Mouse (Mus musculus) midbrain, postnatal 0 days (tissue): ENCODE measurements around the gene Fcgr1. TPM values are rescaled to one million over a fixed set of nuclear protein-coding genes. Genes with fewer than 3 reads are reported as not detected.
"Not testable (repeated sequence)": the region's sequence is repeated elsewhere in the genome, so short reads cannot be mapped to it uniquely, and the experiment has no call there.

Experiments used
- ATAC-seq: fragments of 200-750 bp; cut with Nextera tagmentation; 2 replicates; pipeline ENCODE4 v1.8.0; 2017; ENCODE audit warnings: moderate number of reproducible peaks, mild to moderate bottlenecking, moderate TSS enrichment, moderate library complexity; ENCODE audit not compliant: low FRiP score
- DNase-seq: peaks from one replicate; pipeline ENCODE4 v3.0.0-alpha.2; 2015; ENCODE audit warnings: low spot score
- H3K27ac ChIP-seq: fragments of 300-500 bp; sonication (generic); 2 replicates; pipeline ENCODE4 v1.5.1; 2014; ENCODE audit warnings: low read depth, mild to moderate bottlenecking, low read length, mixed read lengths
- H3K27me3 ChIP-seq: fragments of 300-500 bp; sonication (generic); 2 replicates; pipeline ENCODE4 v1.6.1; 2014; ENCODE audit warnings: low read length, control low read depth, mixed read lengths; ENCODE audit not compliant: insufficient read depth
- H3K36me3 ChIP-seq: fragments of 300-500 bp; sonication (generic); 2 replicates; pipeline ENCODE4 v1.6.1; 2014; ENCODE audit warnings: low read length, control low read depth, mixed read lengths; ENCODE audit not compliant: insufficient read depth
- H3K4me1 ChIP-seq: fragments of 300-500 bp; sonication (generic); 2 replicates; pipeline ENCODE4 v1.6.1; 2014; ENCODE audit warnings: mild to moderate bottlenecking, control low read depth, antibody characterized with exemption, low read length, mixed read lengths; ENCODE audit not compliant: insufficient read depth
- H3K4me2 ChIP-seq: fragments of 300-500 bp; sonication (generic); 2 replicates; pipeline ENCODE4 v1.6.1; 2014; ENCODE audit warnings: low read depth, mild to moderate bottlenecking, low read length, mixed read lengths; ENCODE audit not compliant: poor library complexity, severe bottlenecking
- H3K4me3 ChIP-seq: fragments of 300-500 bp; sonication (generic); 2 replicates; pipeline ENCODE4 v1.5.1; 2014; ENCODE audit warnings: low read depth, mild to moderate bottlenecking, low read length, moderate library complexity
- H3K9ac ChIP-seq: fragments of 300-500 bp; sonication (generic); replicated peaks from 2 replicates; pipeline ENCODE4 v1.6.1; 2014; ENCODE audit warnings: mild to moderate bottlenecking, low read length, moderate library complexity, mixed read lengths; ENCODE audit not compliant: poor library complexity, severe bottlenecking
- H3K9me3 ChIP-seq: fragments of 300-500 bp; sonication (generic); 2 replicates; pipeline ENCODE4 v1.6.1; 2016; ENCODE audit warnings: low read length, control low read depth
- CTCF ChIP-seq: IDR thresholded peaks from 2 replicates; pipeline ENCODE4 v1.5.1; 2016; ENCODE audit warnings: antibody characterized with exemption, mild to moderate bottlenecking
- WGBS: fragments of 180-500 bp; shearing (Covaris S2); extraction: QIAGEN DNeasy Blood & Tissue Kit; methylation state at CpG from one replicate; pipeline ENCODE4 v1.1.7; 2014; 5-methylcytosine and 5-hydroxymethylcytosine counted together
- polyA plus RNA-seq: library from polyadenylated mRNA; unstranded; fragments of >200 nt; fragmentation: Nextera tagmentation; extraction: Ambion mirVana; gene quantifications from 2 replicates; pipeline ENCODE4 v1.2.1, GENCODE M21; 2015
- total RNA-seq: library from RNA; depleted of rRNA; stranded (reverse); fragments of >200 nt; gene quantifications from 2 replicates; pipeline ENCODE4 v1.2.3, GENCODE M21; 2014

Fcgr1 gene
- total and polyA plus RNA-seq, 2 experiments from 2014 or later: 0.60 to 1.5 TPM

DNA sequence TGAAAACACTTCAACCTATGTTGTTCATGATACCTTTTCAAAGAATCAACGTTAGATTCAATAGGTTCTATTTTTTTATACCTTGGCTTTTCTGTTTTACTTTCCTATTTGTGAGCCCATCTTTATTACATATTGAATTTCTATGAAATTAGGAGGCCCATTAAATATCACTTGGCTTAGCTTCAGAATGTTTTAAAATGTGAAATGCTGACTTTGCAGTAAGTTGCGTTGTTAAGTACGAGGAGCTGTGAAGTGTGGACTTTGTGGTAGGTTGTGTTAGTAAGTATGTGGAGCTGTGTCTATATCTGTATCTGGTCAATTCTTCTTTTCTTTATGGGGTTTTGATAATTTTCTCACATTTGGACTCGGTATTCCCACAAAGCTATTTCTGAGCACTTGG lies 4.6 kb upstream of the Fcgr1 start:
- Histone ChIP-seq H3K36me3 (no peaks in the 10 kb centered on the region), H3K4me3 (no peak overlapping the region), H3K27ac (no peak overlapping the region), H3K9me3 (no peaks in the 10 kb centered on the region), H3K9ac (no peak overlapping the region), H3K27me3 (no peaks in the 10 kb centered on the region), H3K4me1 (no peaks in the 10 kb centered on the region), H3K4me2 (no peak overlapping the region)
- WGBS: 90% methylated on average over 4 of the region's 4 CpGs
- DNase-seq: no peak
- no peak for TF ChIP-seq CTCF
- no peak for ATAC-seq

GRCm38 (mm10) chr3:96293368-96293767 lies 401 bp downstream of the Fcgr1 start:
- no peak for ATAC-seq
- TF ChIP-seq CTCF: no peak
- H3K4me3 ChIP-seq: no peak overlapping the region
- H3K36me3 ChIP-seq: no peaks in the 10 kb centered on the region
- WGBS: 58% methylated on average over 5 of the region's 5 CpGs
- no peaks in the 10 kb centered on the region for H3K4me1 ChIP-seq
- no peak overlapping the region for H3K9ac ChIP-seq
- H3K27me3 ChIP-seq: no peaks in the 10 kb centered on the region
- no peak for DNase-seq
- H3K9me3 ChIP-seq: no peaks in the 10 kb centered on the region
- H3K4me2 ChIP-seq: no peak overlapping the region
- no peak overlapping the region for H3K27ac ChIP-seq

DNA sequence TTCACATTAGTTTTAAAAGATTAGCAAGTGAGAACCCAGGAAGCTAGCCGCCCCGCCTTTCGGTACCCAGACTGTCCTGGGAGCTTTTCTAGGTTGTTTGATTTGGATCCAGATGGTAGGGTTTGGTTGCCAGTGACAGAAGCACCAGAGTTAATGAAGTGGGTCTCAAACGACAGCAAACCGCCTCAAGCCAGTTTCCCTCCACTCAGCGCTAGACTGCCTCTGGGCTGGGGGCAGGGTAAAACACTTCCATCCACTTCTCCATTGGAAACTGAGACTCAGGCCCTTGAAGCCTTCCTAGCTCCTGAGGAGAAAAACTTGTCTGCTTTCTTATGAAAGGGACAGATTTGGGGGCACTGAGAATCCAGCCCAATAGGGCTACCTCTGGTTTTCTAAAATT lies 1.1 kb downstream of the Fcgr1 start:
- 68% methylated on average over 6 of the region's 6 CpGs for WGBS
- ATAC-seq: no peak
- Histone ChIP-seq H3K4me3 (no peak overlapping the region), H3K27ac (no peak overlapping the region), H3K4me1 (no peaks in the 10 kb centered on the region), H3K27me3 (no peaks in the 10 kb centered on the region), H3K4me2 (no peak overlapping the region), H3K36me3 (no peaks in the 10 kb centered on the region), H3K9ac (no peak overlapping the region), H3K9me3 (no peaks in the 10 kb centered on the region)
- DNase-seq: no peak
- TF ChIP-seq CTCF: no peak

DNA sequence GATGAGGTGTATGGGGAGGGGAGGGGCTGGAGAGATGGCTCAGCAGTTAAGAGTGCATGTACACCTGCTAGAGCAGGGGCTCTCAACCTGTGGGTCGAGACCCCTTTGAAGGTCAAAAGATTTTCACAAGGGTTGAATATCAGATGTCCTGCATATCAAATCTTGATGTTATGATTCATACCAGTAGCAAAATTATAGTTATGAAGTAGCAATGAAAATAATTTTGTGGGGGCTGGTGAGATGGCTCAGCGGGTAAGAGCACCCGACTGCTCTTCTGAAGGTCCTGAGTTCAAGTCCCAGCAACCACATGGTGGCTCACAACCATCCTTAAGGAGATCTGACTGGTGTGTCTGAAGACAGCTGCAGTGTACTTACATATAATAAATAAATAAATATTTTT lies 3.0 kb downstream of the Fcgr1 start:
- not testable (repeated sequence) for H3K4me2 ChIP-seq, DNase-seq, H3K4me1 ChIP-seq, ATAC-seq, H3K27ac ChIP-seq, H3K9ac ChIP-seq, H3K27me3 ChIP-seq, H3K36me3 ChIP-seq, H3K4me3 ChIP-seq, H3K9me3 ChIP-seq
- WGBS: 96% methylated on average over 3 of the region's 3 CpGs

GRCm38 (mm10) chr3:96289201-96289600 lies 4.6 kb downstream of the Fcgr1 start:
- no peak overlapping the region for H3K4me3 ChIP-seq
- peaks cover 1% of the 10 kb centered on the region; the same call in 1 of the 2 replicates for H3K27me3 ChIP-seq
- H3K36me3 ChIP-seq: no peaks in the 10 kb centered on the region
- no peaks in the 10 kb centered on the region for H3K9me3 ChIP-seq
- H3K4me1 ChIP-seq: no peaks in the 10 kb centered on the region
- no peak for ATAC-seq
- WGBS: 80% methylated on average over 3 of the region's 3 CpGs
- H3K4me2 ChIP-seq: no peak overlapping the region
- no peak overlapping the region for H3K9ac ChIP-seq
- no peak for DNase-seq
- H3K27ac ChIP-seq: no peak overlapping the region
- no peak for TF ChIP-seq CTCF

- ATAC-seq, H3K4me1 ChIP-seq, H3K27ac ChIP-seq, H3K4me3 ChIP-seq, DNase-seq, H3K36me3 ChIP-seq, H3K4me2 ChIP-seq, H3K9ac ChIP-seq, H3K9me3 ChIP-seq: not testable (repeated sequence)
- WGBS: 90% methylated on average over 11 of the region's 11 CpGs
- peak; percentile 77 for TF ChIP-seq CTCF
- H3K27me3 ChIP-seq: peaks cover 11% of the 10 kb centered on the region; the same call in 1 of the 2 replicates
These were observed 6.4 kb downstream of the Fcgr1 start for GRCm38 (mm10) chr3:96287334-96287733.
